Mouse (Mus musculus) spleen, adult 2 months (tissue): ENCODE measurements around the gene Cacna1g. TPM values are rescaled to one million over a fixed set of nuclear protein-coding genes. Genes with fewer than 3 reads are reported as not detected.
A peak's percentile ranks its signal among the peaks of the same experiment; 100 is the strongest.

Experiments used
- DNase-seq, 2 experiments: peaks; one replicate each; pipeline versions ENCODE4 v3.0.0 to v3.0.0-alpha.2; 2012 to 2021; ENCODE audit warnings: low spot score in 2 of 2, low read depth in 1 of 2
- H3K27ac ChIP-seq: fragments of 200-500 bp; 2 replicates; pipeline ENCODE4 v1.5.1; 2012; ENCODE audit warnings: low read length, inconsistent platforms; ENCODE audit not compliant: insufficient read depth
- H3K27me3 ChIP-seq: fragments of 200-500 bp; 2 replicates; pipeline ENCODE4 v1.6.1; 2012; ENCODE audit warnings: mild to moderate bottlenecking, moderate library complexity, low read length, inconsistent platforms; ENCODE audit not compliant: control insufficient read depth, insufficient read depth
- H3K36me3 ChIP-seq: fragments of 200-500 bp; 2 replicates; pipeline ENCODE4 v1.6.1; 2012; ENCODE audit warnings: mild to moderate bottlenecking, low read length, inconsistent platforms; ENCODE audit not compliant: control insufficient read depth, insufficient read depth
- H3K4me1 ChIP-seq: fragments of 200-500 bp; 2 replicates; pipeline ENCODE4 v1.6.1; 2011; ENCODE audit warnings: inconsistent platforms; ENCODE audit not compliant: control insufficient read depth, insufficient read depth, insufficient read length
- H3K4me3 ChIP-seq: fragments of 200-500 bp; 2 replicates; pipeline ENCODE4 v1.5.1; 2011; ENCODE audit warnings: mild to moderate bottlenecking, inconsistent platforms; ENCODE audit not compliant: insufficient read depth, insufficient read length; ENCODE audit errors: extremely low read depth
- CTCF ChIP-seq: fragments of 200-500 bp; IDR thresholded peaks from 2 replicates; pipeline ENCODE4 v1.5.1; 2011; ENCODE audit warnings: mild to moderate bottlenecking, inconsistent platforms; ENCODE audit not compliant: insufficient read depth, insufficient read length, insufficient replicate concordance; ENCODE audit errors: extremely low read depth
- POLR2A ChIP-seq: fragments of 200-500 bp; IDR thresholded peaks from 2 replicates; pipeline ENCODE4 v1.6.1; 2011; ENCODE audit warnings: low read depth, low read length, inconsistent platforms
- WGBS: fragments of 180-500 bp; shearing (Covaris S2); methylation state at CpG from one replicate; pipeline ENCODE4 v1.1.7; 2018; 5-methylcytosine and 5-hydroxymethylcytosine counted together
- polyA plus RNA-seq: library from polyadenylated mRNA; depleted of rRNA; stranded (reverse); fragments of >200 nt; gene quantifications from 2 replicates; pipeline ENCODE4 v1.2.3, GENCODE M21; 2012

Cacna1g gene
- polyA plus RNA-seq, 1 experiment, result 12.0 TPM

GRCm38 (mm10) chr11:94389021-94389420, 85.0 kb downstream of the Cacna1g start:
- Histone ChIP-seq H3K27me3 (0 out of 2 replicates have a peak, but pooled peaks cover 2% of the 10 kb centered on the region), H3K27ac (no peak overlapping the region), H3K36me3 (no peaks in the 10 kb centered on the region), H3K4me1 (peaks cover 17% of the 10 kb centered on the region; the same call in 1 of the 2 replicates), H3K4me3 (no peak overlapping the region)
- no peak for TF ChIP-seq CTCF
- TF ChIP-seq POLR2A, result no peak
- 85% methylated on average over 4 of the region's 4 CpGs for WGBS
- no peak for DNase-seq

- TF ChIP-seq CTCF, result no peak
- TF ChIP-seq POLR2A, result no peak
- H3K27me3 ChIP-seq, result 0 out of 2 replicates have a peak, but pooled peaks cover 1% of the 10 kb centered on the region
- WGBS, result 85% methylated on average over 4 of the region's 4 CpGs
These were observed 86.2 kb downstream of the Cacna1g start for GRCm38 (mm10) chr11:94387756-94388155.

GRCm38 (mm10) chr11:94385977-94386771, 87.8 kb downstream of the Cacna1g start:
- Histone ChIP-seq H3K27me3 (no peaks in the 10 kb centered on the region), H3K36me3 (no peaks in the 10 kb centered on the region), H3K27ac (peak overlapping the region; percentile 75), H3K4me1 (peaks cover 17% of the 10 kb centered on the region; the same call in 1 of the 2 replicates), H3K4me3 (peak overlapping the region; percentile 32; the same call in 1 of the 2 replicates)
- peak; percentile 32 to 36 for DNase-seq
- TF ChIP-seq CTCF (no peak), POLR2A (no peak; the same call in 1 of the 2 replicates)
- 5% methylated on average over 12 of the region's 12 CpGs for WGBS

More at GRCm38 (mm10) chr11:94387756-94388155, 86.2 kb downstream of the Cacna1g start:
- Histone ChIP-seq H3K4me3 (no peak overlapping the region), H3K36me3 (no peaks in the 10 kb centered on the region), H3K27ac (no peak overlapping the region), H3K4me1 (peaks cover 17% of the 10 kb centered on the region; the same call in 1 of the 2 replicates)
- DNase-seq, result no peak

- Histone ChIP-seq H3K36me3 (no peaks in the 10 kb centered on the region), H3K27ac (no peak overlapping the region), H3K4me3 (no peak overlapping the region), H3K27me3 (no peaks in the 10 kb centered on the region), H3K4me1 (no peaks in the 10 kb centered on the region)
- 33% methylated on average over 8 of the region's 8 CpGs for WGBS
- TF ChIP-seq CTCF (no peak), POLR2A (no peak)
- no peak for DNase-seq
These were observed 94.3 kb downstream of the Cacna1g start for GRCm38 (mm10) chr11:94379736-94380135.

- Histone ChIP-seq H3K36me3 (no peaks in the 10 kb centered on the region), H3K27me3 (no peaks in the 10 kb centered on the region), H3K4me3 (no peak overlapping the region), H3K27ac (no peak overlapping the region), H3K4me1 (no peaks in the 10 kb centered on the region)
- TF ChIP-seq CTCF (no peak), POLR2A (no peak)
- DNase-seq, result no peak
- 61% methylated on average over 2 of the region's 2 CpGs for WGBS
These were observed 94.9 kb downstream of the Cacna1g start for GRCm38 (mm10) chr11:94379061-94379460.

GRCm38 (mm10) chr11:94374276-94374948, 99.6 kb downstream of the Cacna1g start:
- Histone ChIP-seq H3K27ac (no peak overlapping the region), H3K4me1 (no peaks in the 10 kb centered on the region; the same call in 1 of the 2 replicates), H3K27me3 (no peaks in the 10 kb centered on the region), H3K4me3 (no peak overlapping the region), H3K36me3 (no peaks in the 10 kb centered on the region)
- TF ChIP-seq POLR2A, result no peak
- TF ChIP-seq CTCF, result no peak
- DNase-seq, result no peak
- 72% methylated on average over 13 of the region's 13 CpGs for WGBS
